Mouse (Mus musculus) neural tube, embryonic 12.5 days (tissue): ENCODE results near the gene Znhit1. TPM values are rescaled to one million over a fixed set of nuclear protein-coding genes. Genes with fewer than 3 reads are reported as not detected.

Source experiments
- microRNA counts: library from miRNA; unstranded; fragments of <30 nt; microRNA quantifications from one replicate; lab custom pipeline; 2017
- microRNA-seq: library from miRNA; unstranded; fragments of <30 nt; microRNA quantifications from one replicate; pipeline ENCODE4, GENCODE M21; 2017
- polyA plus RNA-seq: library from polyadenylated mRNA; unstranded; fragments of >200 nt; fragmentation: Nextera tagmentation; extraction: Ambion mirVana; gene quantifications from 2 replicates; pipeline ENCODE4 v1.2.1, GENCODE M21; 2016

Gene Znhit1
- polyA plus RNA-seq, 1 experiment from 2014 or later, result 109 TPM

MicroRNAs encoded within 50 kb of the gene (microRNA counts, 519-probe panel; counts per million panel counts)
- microRNA mmu-miR-702 (lab: Ali Mortazavi, UCI), result 342 counts per million, percentile 67 among the panel's probes with 10 or more counts

Small RNA genes lying within 50 kb of the gene (microRNA-seq; reads per million reads assigned to microRNA genes)
- gene Mir702, result 42.6 reads per million, percentile 40 among the genes with 10 or more reads in this experiment

Other genes with a start within 250 kb of the Znhit1 start
- 67.9 and 74.6 TPM in 2 replicates for gene Col26a1, start 104.8 kb downstream of the Znhit1 start, polyA plus RNA-seq
- gene Ift22, start 79.9 kb downstream of the Znhit1 start, polyA plus RNA-seq, result 98.2 and 106 TPM in 2 replicates
- gene Fis1, start 34.7 kb downstream of the Znhit1 start, polyA plus RNA-seq, result 304 and 321 TPM in 2 replicates
- 0.27 and 0.30 TPM in 2 replicates for gene Cldn15, start 21.4 kb downstream of the Znhit1 start, polyA plus RNA-seq
- gene Plod3, start 1.0 kb downstream of the Znhit1 start, polyA plus RNA-seq, result 38.4 and 39.8 TPM in 2 replicates
- gene Vgf, start 38.4 kb upstream of the Znhit1 start, polyA plus RNA-seq, result 3.6 and 4.5 TPM in 2 replicates
- 193 and 198 TPM in 2 replicates for gene Ap1s1, start 58.1 kb upstream of the Znhit1 start, polyA plus RNA-seq
- gene Serpine1, start 84.2 kb upstream of the Znhit1 start, polyA plus RNA-seq, result 0.11 and 0.23 TPM in 2 replicates
- gene Trim56, start 128.2 kb upstream of the Znhit1 start, polyA plus RNA-seq, result 4.3 and 5.3 TPM in 2 replicates
- not detected in 2 replicates for gene Muc3, start 161.3 kb upstream of the Znhit1 start, polyA plus RNA-seq
- gene Muc3a, start 224.4 kb upstream of the Znhit1 start, polyA plus RNA-seq, result not detected in 2 replicates